Mouse (Mus musculus): Measurements from ENCODE around the gene Trappc1.

Trappc1 gene

GRCm38 (mm10) chr11:69331152-69331551 is 7.4 kb downstream of the Trappc1 start:
- DNase-seq (ENCODE audit: low spot score): no peak

DNA sequence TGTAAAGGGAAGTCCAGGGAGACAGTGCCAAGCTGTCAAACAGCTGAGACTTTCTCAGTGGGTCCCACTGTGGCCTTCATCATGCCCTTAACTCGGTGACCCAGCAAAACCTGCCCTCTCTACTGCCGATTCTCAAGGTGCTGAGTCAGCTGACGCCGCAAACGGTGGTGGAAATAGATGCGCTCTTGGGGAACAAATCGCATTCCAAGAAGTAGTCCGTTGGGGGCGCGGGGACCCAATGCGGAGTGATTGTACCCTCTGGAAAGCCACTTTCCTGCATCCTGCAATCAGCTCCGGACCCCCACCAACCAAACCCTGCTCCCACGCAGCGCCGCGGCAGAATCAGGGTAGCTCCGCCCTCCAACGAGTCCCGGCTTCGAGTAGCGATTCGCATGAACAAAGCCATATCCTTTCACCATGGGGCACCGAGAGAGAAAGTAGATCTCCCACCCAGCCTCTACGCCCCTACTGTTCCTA is 8.2 kb downstream of the Trappc1 start:
- DNase-seq (ENCODE audit: low spot score): no peak

- DNase-seq (ENCODE audit: low spot score): no peak
Measured at GRCm38 (mm10) chr11:69332713-69333253, 9.0 kb downstream of the Trappc1 start.

DNA sequence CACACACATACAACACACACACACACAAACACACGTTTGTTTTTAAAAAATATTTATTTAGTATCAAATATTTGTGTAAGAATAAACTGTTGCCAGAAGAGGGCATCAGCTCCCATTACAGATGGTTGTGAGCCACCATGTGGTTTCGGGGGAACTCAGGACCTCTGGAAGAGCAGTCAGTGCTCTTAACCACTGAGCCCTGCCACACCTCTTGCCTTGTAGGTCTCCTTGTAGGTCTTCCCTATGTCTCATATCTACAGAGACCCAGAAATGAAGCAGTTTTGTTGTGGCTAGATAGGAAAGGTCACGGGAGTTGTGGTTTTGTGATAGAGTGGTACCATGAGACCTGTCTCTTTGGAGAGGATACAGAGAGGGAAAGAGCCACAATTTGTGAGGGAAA is 10.1 kb downstream of the Trappc1 start:
- DNase-seq (ENCODE audit: low spot score): peak; percentile 42

GRCm38 (mm10) chr11:69334796-69335195 is 11.0 kb downstream of the Trappc1 start:
- DNase-seq (ENCODE audit: low spot score): no peak

- no peak for DNase-seq (ENCODE audit: low spot score)
Measured at GRCm38 (mm10) chr11:69340161-69341131, 16.7 kb downstream of the Trappc1 start, which contains the start of gene Rnf227. Rnf227 (plus strand) TSS chr11:69340461.

- DNase-seq (ENCODE audit: low spot score): no peak
Measured at GRCm38 (mm10) chr11:69346441-69346840, 22.7 kb downstream of the Trappc1 start.

DNA sequence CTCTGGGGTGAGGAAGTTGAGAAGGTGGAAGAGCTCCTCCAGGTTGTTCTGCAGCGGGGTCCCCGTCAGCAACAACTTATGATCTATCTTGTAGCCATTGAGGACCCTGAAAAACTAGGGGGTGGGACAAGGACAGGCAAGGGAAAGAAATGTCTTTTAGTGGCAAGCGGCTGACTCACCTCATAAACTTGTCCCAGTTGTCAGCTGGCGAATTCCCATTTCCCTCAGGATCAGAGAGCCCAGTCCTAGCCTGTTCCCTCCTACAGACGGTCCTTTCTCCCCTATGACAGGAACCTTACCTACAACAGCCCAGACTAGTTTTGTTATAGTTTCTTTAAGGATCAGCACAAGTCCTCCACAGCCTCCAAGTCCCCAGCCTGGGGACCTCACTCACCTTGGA is 32.8 kb downstream of the Trappc1 start:
- no peak for DNase-seq (ENCODE audit: low spot score)

GRCm38 (mm10) chr11:69357690-69358089 is 33.9 kb downstream of the Trappc1 start:
- DNase-seq (ENCODE audit: low spot score): no peak

DNA sequence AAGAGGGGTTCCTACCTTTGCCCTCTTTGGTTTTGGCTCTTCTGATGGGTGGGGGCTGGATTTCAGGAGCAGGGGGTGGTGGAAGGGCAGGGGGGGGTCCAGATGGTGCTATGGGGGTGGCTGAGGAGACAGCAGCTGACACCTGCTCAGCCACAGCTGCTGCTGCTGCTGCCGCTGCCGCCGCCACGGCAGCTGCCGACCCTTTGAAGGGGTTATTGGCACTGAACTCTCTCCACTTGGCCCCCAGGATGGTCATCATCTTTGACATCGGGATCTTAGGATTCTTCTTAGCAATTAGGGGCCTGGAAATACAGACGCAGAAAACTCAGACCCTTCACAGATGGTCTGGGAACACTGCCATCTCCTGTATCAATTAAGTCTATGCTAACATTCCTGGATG is 38.2 kb downstream of the Trappc1 start:
- no peak for DNase-seq (ENCODE audit: low spot score)

DNA sequence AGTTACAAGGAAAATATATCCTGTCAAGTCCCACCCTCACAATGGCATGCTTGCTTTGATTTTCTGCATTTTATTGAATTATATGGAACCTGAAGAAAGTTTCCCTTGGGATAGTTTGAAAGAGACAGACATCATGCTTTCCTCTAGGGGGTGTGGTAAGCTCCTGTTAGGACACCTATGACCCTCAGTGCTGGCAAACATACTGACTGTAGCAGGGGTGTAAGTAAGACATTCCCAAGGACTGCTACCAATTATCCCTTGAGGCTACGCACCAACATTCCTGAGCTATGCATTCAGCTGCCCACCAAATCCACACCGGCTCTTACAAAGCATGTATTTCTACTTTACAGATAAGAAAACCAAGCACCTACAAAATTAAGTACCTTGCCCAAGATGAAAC is 38.7 kb downstream of the Trappc1 start:
- no peak for DNase-seq (ENCODE audit: low spot score)

GRCm38 (mm10) chr11:69364376-69364775 is 40.6 kb downstream of the Trappc1 start:
- no peak for DNase-seq (ENCODE audit: low spot score)

GRCm38 (mm10) chr11:69364910-69365309 is 41.1 kb downstream of the Trappc1 start:
- no peak for DNase-seq (ENCODE audit: low spot score)

- no peak for DNase-seq (ENCODE audit: low spot score)
Measured at GRCm38 (mm10) chr11:69365722-69366121, 41.9 kb downstream of the Trappc1 start.

GRCm38 (mm10) chr11:69366157-69366854 is 42.5 kb downstream of the Trappc1 start:
- DNase-seq (ENCODE audit: low spot score): peak; percentile 45

GRCm38 (mm10) chr11:69366855-69367615 is 43.3 kb downstream of the Trappc1 start:
- no peak for DNase-seq (ENCODE audit: low spot score)

GRCm38 (mm10) chr11:69367616-69368355 is 44.0 kb downstream of the Trappc1 start:
- DNase-seq (ENCODE audit: low spot score): no peak

DNA sequence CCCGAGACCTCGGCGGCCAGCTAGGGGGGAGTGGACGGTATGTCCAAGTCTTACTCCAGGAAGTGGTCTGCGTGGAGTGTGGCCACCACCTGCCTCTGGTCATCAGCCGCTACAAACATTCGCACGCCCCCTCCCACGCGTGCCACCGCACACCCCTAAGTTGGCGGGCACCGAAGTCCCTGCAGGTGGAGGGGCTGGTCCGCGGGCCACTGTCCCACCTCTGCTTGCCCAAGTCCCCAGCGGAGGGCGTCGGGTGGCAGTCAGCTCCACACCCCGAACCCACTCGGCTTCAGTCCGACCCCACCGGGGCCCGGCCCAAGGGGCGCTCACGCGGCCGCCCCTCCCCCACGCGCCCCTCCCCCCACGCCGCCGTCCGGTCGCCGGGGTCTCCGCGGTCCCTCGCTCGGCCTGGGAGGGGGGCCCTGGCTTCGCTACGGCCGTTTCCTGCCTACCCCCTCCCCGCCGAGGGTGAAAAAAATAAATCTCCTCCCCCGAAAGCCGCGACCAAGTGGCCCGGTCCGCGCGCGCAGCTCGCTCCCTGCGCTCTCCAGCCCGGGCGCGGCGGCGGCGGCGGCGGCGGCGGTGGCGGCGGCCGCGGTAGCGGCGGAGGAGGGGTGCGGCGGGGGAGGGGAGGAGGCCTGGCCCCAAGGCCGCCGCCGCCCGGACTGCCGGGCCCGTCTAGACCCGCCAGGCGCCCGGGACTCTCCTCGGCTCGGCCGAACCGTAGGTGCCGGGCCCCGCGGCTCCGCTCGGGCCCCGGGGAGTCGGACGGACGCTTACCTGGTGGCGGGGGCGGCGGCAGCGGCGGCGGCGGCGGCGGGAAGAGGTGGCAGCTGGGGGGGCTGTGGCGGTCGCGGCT is 44.8 kb downstream of the Trappc1 start:
- DNase-seq (ENCODE audit: low spot score): no peak

DNA sequence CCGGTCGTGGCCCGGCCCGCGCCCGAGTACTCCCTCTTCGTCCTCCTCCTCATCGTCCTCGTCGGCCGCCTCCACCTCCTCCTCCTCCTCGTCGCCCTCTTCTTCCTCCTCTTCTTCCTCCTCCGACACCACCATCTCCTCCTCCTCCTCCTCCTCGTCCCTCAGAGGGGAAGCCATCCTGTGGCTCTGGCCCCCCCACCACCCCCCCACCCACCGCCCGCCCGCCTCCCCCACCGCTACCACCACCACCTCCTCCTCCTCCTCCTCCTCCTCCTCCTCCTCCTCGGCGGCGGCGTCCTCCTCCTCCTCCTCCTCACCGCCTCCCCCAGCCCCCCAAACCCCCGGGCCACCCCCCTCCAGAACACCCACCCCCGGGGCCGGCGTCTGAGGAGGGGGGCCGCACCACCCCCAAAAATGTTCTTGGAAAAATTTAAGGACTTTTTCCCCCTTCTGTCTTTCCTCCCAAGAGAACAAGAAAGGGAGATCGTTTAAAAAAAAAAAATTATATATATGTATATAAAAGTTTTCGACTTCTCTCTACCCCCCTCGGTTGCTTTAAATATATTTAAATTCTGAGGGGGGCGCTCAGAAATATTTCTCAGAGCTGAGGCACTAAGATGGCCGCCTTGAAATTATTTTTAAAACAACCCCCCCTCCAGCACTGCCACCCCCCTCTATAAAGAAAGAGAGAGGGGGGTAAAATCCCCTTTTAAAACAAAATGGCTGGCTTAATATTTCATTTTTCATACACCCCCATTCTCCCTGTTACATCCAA is 45.6 kb downstream of the Trappc1 start, which contains the start of gene Chd3:
Chd3 (minus strand) TSS at position 192 of the 775 bp plus-strand sequence.
- no peak for DNase-seq (ENCODE audit: low spot score)

All from c-Kit-positive CD71-positive TER-119-positive erythroid progenitor cells, embryonic 14.5 days (primary cell).